Mouse (Mus musculus): ENCODE measurements around the gene Leng8.

GRCm38 (mm10) chr7:4131964-4132363 is 4.9 kb upstream of the Leng8 start:
- no peak for TF ChIP-seq JUND (conservative IDR thresholded peaks at IDR 0.05; ENCODE audit: low read depth, low read length)
- TF ChIP-seq POLR2A (IDR thresholded peaks at IDR 0.05; ENCODE audit: low read depth, low read length) = no peak
- TF ChIP-seq CTCF (conservative IDR thresholded peaks at IDR 0.05 in 1 of 2, IDR thresholded peaks at IDR 0.05 in 1 of 2; ENCODE audit: low read depth in 2 of 2, low read length in 2 of 2) = no peak
- no peak for TF ChIP-seq SMC3 (IDR thresholded peaks at IDR 0.05; ENCODE audit: low read depth, low read length)
- TF ChIP-seq KAT2A (IDR thresholded peaks at IDR 0.05; ENCODE audit: insufficient replicate concordance, low read length) = no peak
- TF ChIP-seq RCOR1 (conservative IDR thresholded peaks at IDR 0.05; ENCODE audit: low read depth, low read length) = no peak
